Mouse (Mus musculus): Measurements from ENCODE around the gene Irgq. TPM values are rescaled to one million over a fixed set of nuclear protein-coding genes. Genes with fewer than 3 reads are reported as not detected.

The Irgq gene
- polyA plus RNA-seq (2015; fragmentation: Nextera tagmentation; extraction: Ambion mirVana) = 1.5 and 2.0 TPM in 2 replicates

GRCm38 (mm10) chr7:24530062-24530931, at the start of gene Irgq:
Irgq (plus strand) TSS chr7:24530689.

GRCm38 (mm10) chr7:24481474-24482207, 48.8 kb upstream of the Irgq start, which contains the start of gene Cadm4:
Cadm4 (plus strand) TSS chr7:24482023.

GRCm38 (mm10) chr7:24506838-24507725, 23.4 kb upstream of the Irgq start, which contains the start of gene Zfp428:
Zfp428 (plus strand) TSS chr7:24507006.

GRCm38 (mm10) chr7:24512355-24512754, 18.1 kb upstream of the Irgq start, which contains the start of gene AC161166.1:
AC161166.1 (minus strand) TSS chr7:24512455.

GRCm38 (mm10) chr7:24546068-24546614, 15.7 kb downstream of the Irgq start, which contains the start of the genes Pinlyp and Xrcc1:
Pinlyp (minus strand) TSS chr7:24546118.
Xrcc1 (plus strand) TSS chr7:24546289.

GRCm38 (mm10) chr7:24587330-24588105, 57.0 kb downstream of the Irgq start, which contains the start of the genes Ethe1 and Zfp575:
Ethe1 (plus strand) TSS chr7:24587543.
Zfp575 (minus strand) TSS chr7:24587641.

Other genes starting within 250 kb of the Irgq start
- 7.3 and 9.7 TPM in 2 replicates for gene Zfp61, start 229.5 kb upstream of the Irgq start, polyA plus RNA-seq (2015; fragmentation: Nextera tagmentation; extraction: Ambion mirVana)
- 3.8 and 5.0 TPM in 2 replicates for gene Zfp94, start 214.0 kb upstream of the Irgq start, polyA plus RNA-seq (2015; fragmentation: Nextera tagmentation; extraction: Ambion mirVana)
- gene Tescl, start 196.8 kb upstream of the Irgq start, polyA plus RNA-seq (2015; fragmentation: Nextera tagmentation; extraction: Ambion mirVana) = not detected in 2 replicates
- 0.08 TPM in 1 of 2 replicates, not detected in the other for gene Lypd5, start 181.5 kb upstream of the Irgq start, polyA plus RNA-seq (2015; fragmentation: Nextera tagmentation; extraction: Ambion mirVana)
- gene Kcnn4, start 160.4 kb upstream of the Irgq start, polyA plus RNA-seq (2015; fragmentation: Nextera tagmentation; extraction: Ambion mirVana) = 122 and 131 TPM in 2 replicates
- 24.6 and 25.3 TPM in 2 replicates for gene Smg9, start 131.1 kb upstream of the Irgq start, polyA plus RNA-seq (2015; fragmentation: Nextera tagmentation; extraction: Ambion mirVana)
- gene Irgc1, start 78.4 kb upstream of the Irgq start, polyA plus RNA-seq (2015; fragmentation: Nextera tagmentation; extraction: Ambion mirVana) = 0.29 and 0.42 TPM in 2 replicates
- 26.4 and 31.6 TPM in 2 replicates for gene Plaur, start 68.2 kb upstream of the Irgq start, polyA plus RNA-seq (2015; fragmentation: Nextera tagmentation; extraction: Ambion mirVana)
- 5.3 and 6.6 TPM in 2 replicates for gene Cadm4, start 48.7 kb upstream of the Irgq start, polyA plus RNA-seq (2015; fragmentation: Nextera tagmentation; extraction: Ambion mirVana)
- gene Zfp428, start 23.7 kb upstream of the Irgq start, polyA plus RNA-seq (2015; fragmentation: Nextera tagmentation; extraction: Ambion mirVana) = 6.1 and 9.6 TPM in 2 replicates
- gene AC161166.1, start 18.2 kb upstream of the Irgq start, polyA plus RNA-seq (2015; fragmentation: Nextera tagmentation; extraction: Ambion mirVana) = 0.11 TPM in 1 of 2 replicates, not detected in the other
- gene Pinlyp, start 15.4 kb downstream of the Irgq start, polyA plus RNA-seq (2015; fragmentation: Nextera tagmentation; extraction: Ambion mirVana) = 0.21 TPM in 1 of 2 replicates, not detected in the other
- gene Xrcc1, start 15.6 kb downstream of the Irgq start, polyA plus RNA-seq (2015; fragmentation: Nextera tagmentation; extraction: Ambion mirVana) = 40.3 and 40.4 TPM in 2 replicates
- 23.2 and 28.2 TPM in 2 replicates for gene Ethe1, start 56.9 kb downstream of the Irgq start, polyA plus RNA-seq (2015; fragmentation: Nextera tagmentation; extraction: Ambion mirVana)
- 1.0 and 1.5 TPM in 2 replicates for gene Zfp575, start 57.0 kb downstream of the Irgq start, polyA plus RNA-seq (2015; fragmentation: Nextera tagmentation; extraction: Ambion mirVana)
- 0.28 and 0.38 TPM in 2 replicates for gene Phldb3, start 80.1 kb downstream of the Irgq start, polyA plus RNA-seq (2015; fragmentation: Nextera tagmentation; extraction: Ambion mirVana)
- 0.10 TPM in 1 of 2 replicates, not detected in the other for gene Lypd3, start 105.9 kb downstream of the Irgq start, polyA plus RNA-seq (2015; fragmentation: Nextera tagmentation; extraction: Ambion mirVana)
- gene Tex101, start 146.0 kb downstream of the Irgq start, polyA plus RNA-seq (2015; fragmentation: Nextera tagmentation; extraction: Ambion mirVana) = not detected in 2 replicates
- not detected in 2 replicates for gene BC049730, start 178.6 kb downstream of the Irgq start, polyA plus RNA-seq (2015; fragmentation: Nextera tagmentation; extraction: Ambion mirVana)
- not detected in 2 replicates for gene Gm4763, start 196.2 kb downstream of the Irgq start, polyA plus RNA-seq (2015; fragmentation: Nextera tagmentation; extraction: Ambion mirVana)
- 23.7 and 40.3 TPM in 2 replicates for gene Cd177, start 229.6 kb downstream of the Irgq start, polyA plus RNA-seq (2015; fragmentation: Nextera tagmentation; extraction: Ambion mirVana)
- 12.4 and 21.1 TPM in 2 replicates for gene Ceacam10, start 246.5 kb downstream of the Irgq start, polyA plus RNA-seq (2015; fragmentation: Nextera tagmentation; extraction: Ambion mirVana)